ENCODE assay signal across 12 mouse cellular contexts in genomic region chr12:100398268-100398943, GRCm38 (mm10).
DNase-seq lines count a peak whose midpoint lies in the region; ATAC-seq and TF ChIP-seq lines count a peak whose summit lies in the region.
"Had no signal": no experiment of that assay in that cellular context is flagged by ENCODE, and none has a peak within 500 bp of the region (broad histone marks: within the 10 kb centered on the region; RNA-seq: fewer than 3 reads in every experiment).

No protein-coding gene starts in this region.

- H3K9me3 ChIP-seq in heart, embryonic 16.5 days (replicated peaks; ENCODE audit: control insufficient read depth, low read length), result no peaks in the 10 kb centered on the region
- no peaks in the 10 kb centered on the region for H3K9me3 ChIP-seq in neural tube, embryonic 13.5 days
- no peaks in the 10 kb centered on the region for H3K9me3 ChIP-seq in limb, embryonic 14.5 days (ENCODE audit: control insufficient read depth, low read length)
- H3K9me3 ChIP-seq: heart, embryonic 15.5 days; kidney, embryonic 15.5 days had no signal

- ATAC-seq in heart, embryonic 16.5 days (replicated peaks; ENCODE audit: extremely low read depth, insufficient read depth, low FRiP score), result no peak
- ATAC-seq in neural tube, embryonic 13.5 days (ENCODE audit: low read depth), result no peak
- no peak for ATAC-seq in limb, embryonic 14.5 days (ENCODE audit: low FRiP score, low read depth)
- ATAC-seq in granulocyte monocyte progenitor cell, adult 5-6 weeks (replicated peaks; ENCODE audit: poor library complexity, severe bottlenecking), result no peak

- H3K9ac ChIP-seq in heart, embryonic 16.5 days (ENCODE audit: low read length), result no peak overlapping the region
- H3K9ac ChIP-seq in neural tube, embryonic 13.5 days, result no peak overlapping the region
- no peak overlapping the region for H3K9ac ChIP-seq in limb, embryonic 14.5 days (ENCODE audit: low read depth, low read length, severe bottlenecking)
- H3K9ac ChIP-seq: heart, embryonic 15.5 days; kidney, embryonic 15.5 days had no signal

- 0 out of 2 replicates have a peak overlapping the region, but pooled peaks have one; percentile 13 for H3K27ac ChIP-seq in heart, embryonic 16.5 days (ENCODE audit: low read length)
- peak overlapping the region; percentile 23; the same call in 1 of the 2 replicates for H3K27ac ChIP-seq in neural tube, embryonic 13.5 days (replicated peaks)
- 0 out of 2 replicates have a peak overlapping the region, but pooled peaks have one; percentile 29 for H3K27ac ChIP-seq in limb, embryonic 14.5 days (replicated peaks; ENCODE audit: low read depth, low read length)
- H3K27ac ChIP-seq: heart, embryonic 15.5 days; kidney, embryonic 15.5 days had no signal

- no peak overlapping the region for H3K4me3 ChIP-seq in heart, embryonic 16.5 days (ENCODE audit: low read length)
- H3K4me3 ChIP-seq in neural tube, embryonic 13.5 days, result no peak overlapping the region
- no peak overlapping the region for H3K4me3 ChIP-seq in limb, embryonic 14.5 days (replicated peaks; ENCODE audit: low read length)
- H3K4me3 ChIP-seq: heart, embryonic 15.5 days; kidney, embryonic 15.5 days had no signal

- 75% methylated on average over 8 of the region's 8 CpGs for WGBS in heart, embryonic 16.5 days
- 62% methylated on average over 8 of the region's 8 CpGs for WGBS in neural tube, embryonic 13.5 days
- 61% methylated on average over 8 of the region's 8 CpGs for WGBS in limb, embryonic 14.5 days

- no peak for DNase-seq in heart, postnatal 4 days
- DNase-seq in neural tube, embryonic 10.5 days (ENCODE audit: extremely low spot score, low spot score), result no peak
- DNase-seq in limb, embryonic 14.5 days (ENCODE audit: low spot score), result no peak
- no peak for DNase-seq in adrenal gland, adult 18-20 months (ENCODE audit: low spot score in 2 of 2)
- no peak for DNase-seq in thymus, postnatal 4 days
- DNase-seq: adrenal gland, postnatal 14 days; cerebellum, postnatal 36 days had no signal

- no peaks in the 10 kb centered on the region for H3K4me1 ChIP-seq in heart, embryonic 16.5 days (ENCODE audit: control insufficient read depth, insufficient read depth, low read length)
- H3K4me1 ChIP-seq in neural tube, embryonic 13.5 days (replicated peaks), result peaks cover 19% of the 10 kb centered on the region
- H3K4me1 ChIP-seq in limb, embryonic 14.5 days (ENCODE audit: control insufficient read depth, insufficient read depth, low read length), result peaks cover 8% of the 10 kb centered on the region
- H3K4me1 ChIP-seq: heart, embryonic 15.5 days had no signal

- no peak for TF ChIP-seq POLR2A in limb, embryonic 14.5 days (IDR thresholded peaks at IDR 0.05; ENCODE audit: borderline replicate concordance, extremely low read depth, insufficient read depth, insufficient read length)

- no peaks in the 10 kb centered on the region for H3K27me3 ChIP-seq in heart, embryonic 16.5 days (ENCODE audit: control insufficient read depth, insufficient read depth, low read length)
- H3K27me3 ChIP-seq in neural tube, embryonic 13.5 days, result no peaks in the 10 kb centered on the region
- no peaks in the 10 kb centered on the region for H3K27me3 ChIP-seq in limb, embryonic 14.5 days (ENCODE audit: control insufficient read depth, insufficient read depth, low read length)
- H3K27me3 ChIP-seq: heart, embryonic 15.5 days; kidney, embryonic 15.5 days had no signal

- peaks cover 17% of the 10 kb centered on the region for H3K36me3 ChIP-seq in heart, embryonic 16.5 days (ENCODE audit: control insufficient read depth, insufficient read depth)
- peaks cover 56% of the 10 kb centered on the region for H3K36me3 ChIP-seq in neural tube, embryonic 13.5 days
- peaks cover 34% of the 10 kb centered on the region for H3K36me3 ChIP-seq in limb, embryonic 14.5 days (ENCODE audit: control insufficient read depth, insufficient read depth, low read length)

- no peak overlapping the region for H3K4me2 ChIP-seq in heart, embryonic 16.5 days (ENCODE audit: low read depth, low read length)
- H3K4me2 ChIP-seq in neural tube, embryonic 13.5 days, result no peak overlapping the region
- H3K4me2 ChIP-seq in limb, embryonic 14.5 days (replicated peaks; ENCODE audit: low read depth, low read length, severe bottlenecking), result no peak overlapping the region
- H3K4me2 ChIP-seq: heart, embryonic 15.5 days; kidney, embryonic 15.5 days had no signal
